Mouse (Mus musculus) T-helper 1 cell (primary cell): ENCODE data around the gene Ccdc12.

Source experiments
- in situ Hi-C: fragments of 300-600 bp; cut with MboI, MseI; formaldehyde crosslinking; loops from one replicate; pipeline ENCODE4 v1.15.1; 2025; ENCODE audit warnings: high pct_unique_total_duplicates

The Ccdc12 gene

GRCm38 (mm10) chr9:110656249-110657221, at the start of gene Ccdc12:
TSS of gene Ccdc12 (plus strand) at chr9:110656503.
- in situ Hi-C loops = no loop called here

GRCm38 (mm10) chr9:110611471-110611870, 44.8 kb upstream of the Ccdc12 start:
- in situ Hi-C loops = no loop called here

DNA sequence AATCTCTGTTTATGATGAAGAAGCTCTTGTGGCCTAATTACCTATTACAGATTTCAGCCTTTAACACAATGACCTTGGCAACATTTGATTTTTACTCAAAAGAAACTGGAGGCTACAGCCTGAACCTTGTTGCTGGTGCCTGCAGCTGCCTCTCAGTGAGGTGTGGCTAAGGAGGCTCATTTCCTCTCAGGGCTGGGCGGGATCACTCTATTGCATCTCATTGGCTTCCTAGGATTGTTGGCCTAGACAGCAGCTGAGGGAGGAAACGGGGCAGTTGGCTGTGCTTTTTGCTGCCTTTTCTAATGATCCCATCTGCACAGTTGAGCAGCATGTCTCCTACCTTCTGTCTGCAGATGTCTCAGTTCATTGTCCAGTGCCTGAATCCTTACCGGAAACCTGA, 39.2 kb upstream of the Ccdc12 start:
- in situ Hi-C loops = no loop called here

- in situ Hi-C loops = no loop called here
Measured at GRCm38 (mm10) chr9:110620180-110620579, 36.1 kb upstream of the Ccdc12 start.

DNA sequence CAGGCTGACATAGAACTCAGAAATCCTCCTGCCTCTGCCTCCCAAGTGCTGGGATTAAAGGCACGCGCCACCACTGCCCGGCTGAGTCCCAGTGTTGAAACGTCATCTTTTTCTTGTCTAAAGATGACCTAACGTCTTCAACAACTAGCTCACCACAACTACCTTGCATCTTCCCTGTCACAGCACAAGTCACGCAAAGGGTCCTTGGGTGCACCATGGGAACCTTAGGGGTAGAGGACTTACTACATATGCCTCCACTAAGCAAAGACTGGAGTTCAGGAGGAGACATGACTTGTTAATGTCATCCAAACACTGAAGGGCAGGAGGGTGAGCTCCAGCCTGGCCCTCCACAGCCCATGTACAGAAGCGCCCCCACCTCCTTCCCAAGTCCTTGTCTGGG, 35.6 kb upstream of the Ccdc12 start:
- in situ Hi-C loops = no loop called here

DNA sequence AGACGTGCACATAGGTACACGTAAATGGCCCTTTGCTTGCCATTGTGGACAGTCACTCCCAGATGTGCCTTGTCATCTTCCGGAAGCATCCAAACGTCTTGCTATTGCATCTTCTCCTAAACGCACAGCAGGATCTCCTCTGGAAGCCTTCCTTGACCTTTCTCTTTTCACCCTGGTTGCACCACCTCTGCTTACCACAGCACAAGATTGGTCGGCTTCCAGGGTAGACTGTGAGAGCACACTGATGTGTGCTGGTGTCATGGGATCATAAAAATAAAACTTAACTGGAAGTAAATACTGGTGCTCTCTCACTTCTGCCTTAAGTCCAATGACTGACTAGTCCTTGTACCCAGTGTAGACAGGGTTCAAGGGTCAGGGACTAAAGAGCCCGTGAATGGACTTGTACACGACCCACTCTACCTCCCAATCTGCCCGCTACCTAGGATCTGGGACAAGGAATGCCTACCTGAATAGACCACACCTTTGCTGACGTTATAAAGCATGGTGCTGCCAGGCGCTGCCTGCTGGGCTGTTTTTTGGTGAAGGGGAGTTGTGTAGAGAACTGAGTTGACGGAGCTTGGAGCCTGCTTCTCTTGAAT, 33.6 kb upstream of the Ccdc12 start:
- in situ Hi-C loops = no loop called here

- in situ Hi-C loops = no loop called here
Measured at GRCm38 (mm10) chr9:110623416-110624195, 32.7 kb upstream of the Ccdc12 start.

GRCm38 (mm10) chr9:110624361-110625166, 31.7 kb upstream of the Ccdc12 start, which contains the start of gene Nradd:
TSS of gene Nradd (minus strand) at chr9:110624452.
- in situ Hi-C loops = no loop called here

GRCm38 (mm10) chr9:110625350-110625908, 30.9 kb upstream of the Ccdc12 start:
- in situ Hi-C loops = no loop called here

GRCm38 (mm10) chr9:110630171-110630570, 26.1 kb upstream of the Ccdc12 start:
- in situ Hi-C loops = loop anchor here (5.0 kb wide), 1 partner anchor 82 kb away; no protein-coding TSS in a partner anchor

DNA sequence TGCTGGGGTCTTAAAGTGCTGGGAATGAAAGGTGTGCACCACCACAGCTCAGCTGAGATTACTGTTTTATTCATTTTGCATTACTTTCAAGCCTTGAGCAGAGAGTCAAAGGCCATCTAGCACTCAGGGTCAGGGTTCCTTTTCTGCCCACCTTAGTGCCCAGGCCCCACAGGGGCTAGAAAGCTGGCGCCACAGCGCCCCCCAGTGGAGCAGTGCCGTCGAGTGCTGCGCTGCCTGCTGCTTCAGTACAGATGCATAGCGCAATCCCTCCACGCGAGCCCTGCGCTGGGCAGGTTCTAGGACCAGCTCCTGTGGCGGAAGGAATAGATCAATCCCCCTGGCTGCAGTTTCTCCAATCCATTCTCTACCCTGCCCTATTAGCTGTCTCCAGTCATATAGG, 25.1 kb upstream of the Ccdc12 start:
- in situ Hi-C loops = loop anchor here (5.0 kb wide), 1 partner anchor 81 kb away; no protein-coding TSS in a partner anchor

DNA sequence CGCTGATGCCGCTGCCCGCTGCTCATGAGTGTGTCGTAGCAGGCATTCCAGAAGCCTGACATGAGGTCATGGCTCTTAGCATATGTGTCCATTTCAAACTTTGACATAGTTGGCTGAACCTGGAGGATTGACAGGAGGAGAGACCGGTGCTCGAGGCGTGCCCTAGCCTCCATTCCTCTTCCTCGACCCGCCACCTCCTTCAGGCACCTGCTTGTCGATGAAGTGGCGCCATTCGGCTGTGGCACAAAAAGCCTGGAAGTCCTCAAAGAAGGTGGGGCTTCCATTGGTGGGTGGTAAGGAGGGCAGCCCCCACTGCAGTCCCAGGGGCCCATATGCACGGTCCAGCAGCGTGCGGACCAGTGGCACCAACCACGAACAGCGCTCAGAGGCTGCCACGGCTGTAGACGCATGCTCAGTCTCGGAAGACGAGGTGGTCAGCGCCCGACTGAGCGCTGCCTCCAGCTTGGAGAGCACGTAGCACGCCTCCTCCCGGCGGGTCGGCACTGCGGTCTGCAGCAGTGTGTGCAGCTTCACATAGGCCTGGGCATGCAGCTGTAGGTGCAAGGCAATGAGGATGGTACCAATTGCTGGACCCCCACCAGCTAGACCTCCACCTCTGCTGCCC, 24.5 kb upstream of the Ccdc12 start:
- in situ Hi-C loops = loop anchor here (5.0 kb wide), 1 partner anchor 81 kb away; no protein-coding TSS in a partner anchor

- in situ Hi-C loops = loop anchor here (5.0 kb wide), 1 partner anchor 80 kb away; no protein-coding TSS in a partner anchor
Measured at GRCm38 (mm10) chr9:110632671-110633070, 23.6 kb upstream of the Ccdc12 start.

DNA sequence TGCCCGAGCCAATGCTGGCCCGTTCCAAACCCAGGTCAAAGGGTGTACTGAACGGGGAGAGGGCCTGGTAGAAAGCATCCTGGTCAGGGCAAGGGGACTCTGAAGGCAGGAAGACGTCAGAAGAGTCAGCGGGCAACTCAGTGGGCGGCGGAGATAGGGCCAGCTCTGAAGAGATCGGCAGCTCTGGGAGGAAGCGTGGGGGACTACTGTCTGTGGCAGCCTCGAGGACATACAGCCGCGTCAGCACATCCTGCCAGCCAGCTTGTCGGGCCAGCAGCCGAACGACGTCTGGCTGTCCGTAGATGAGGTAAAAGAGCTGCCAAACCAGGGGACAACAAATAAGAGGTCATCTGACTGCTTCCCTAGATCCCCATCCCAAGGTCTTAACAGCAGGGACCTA, 22.4 kb upstream of the Ccdc12 start:
- in situ Hi-C loops = loop anchor here (5.0 kb wide), 1 partner anchor 78 kb away; no protein-coding TSS in a partner anchor

GRCm38 (mm10) chr9:110635225-110635624, 21.1 kb upstream of the Ccdc12 start:
- in situ Hi-C loops = no loop called here

DNA sequence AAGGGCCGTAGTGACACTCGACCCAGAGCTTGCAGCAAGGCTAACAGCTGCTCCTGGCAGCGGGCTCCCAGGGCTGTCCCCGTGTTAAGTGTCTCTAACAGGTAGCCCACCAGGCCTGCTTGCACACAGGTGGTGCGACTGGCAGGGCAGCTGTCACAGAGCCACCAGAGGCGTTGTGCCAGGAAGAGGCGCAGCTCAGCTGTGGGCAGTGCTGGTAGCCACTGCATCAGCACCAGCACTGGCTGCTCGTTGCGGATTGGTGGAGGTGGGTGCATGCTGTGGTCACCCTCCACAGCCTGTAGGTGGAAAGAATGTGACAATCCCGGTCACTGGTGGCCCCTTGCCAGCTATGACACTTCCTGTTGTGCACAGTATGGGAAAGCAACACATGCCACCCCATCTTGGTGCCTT, 17.7 kb upstream of the Ccdc12 start:
- in situ Hi-C loops = no loop called here

- in situ Hi-C loops = loop anchor here (5.0 kb wide), 1 partner anchor 51 kb away; no protein-coding TSS in a partner anchor
Measured at GRCm38 (mm10) chr9:110641006-110641405, 15.3 kb upstream of the Ccdc12 start.

GRCm38 (mm10) chr9:110642812-110643524, 13.3 kb upstream of the Ccdc12 start:
- in situ Hi-C loops = loop anchor here (5.0 kb wide), 1 partner anchor 49 kb away; no protein-coding TSS in a partner anchor

- in situ Hi-C loops = loop anchor here (5.0 kb wide), 1 partner anchor 49 kb away; no protein-coding TSS in a partner anchor
Measured at GRCm38 (mm10) chr9:110643787-110644186, 12.5 kb upstream of the Ccdc12 start.
